Mouse (Mus musculus): ENCODE measurements around the gene Xpr1. TPM values are rescaled to one million over a fixed set of nuclear protein-coding genes. Genes with fewer than 3 reads are reported as not detected.

The Xpr1 gene
- polyA plus RNA-seq, 1 experiment from 2014 or later, result 6.7 TPM

DNA sequence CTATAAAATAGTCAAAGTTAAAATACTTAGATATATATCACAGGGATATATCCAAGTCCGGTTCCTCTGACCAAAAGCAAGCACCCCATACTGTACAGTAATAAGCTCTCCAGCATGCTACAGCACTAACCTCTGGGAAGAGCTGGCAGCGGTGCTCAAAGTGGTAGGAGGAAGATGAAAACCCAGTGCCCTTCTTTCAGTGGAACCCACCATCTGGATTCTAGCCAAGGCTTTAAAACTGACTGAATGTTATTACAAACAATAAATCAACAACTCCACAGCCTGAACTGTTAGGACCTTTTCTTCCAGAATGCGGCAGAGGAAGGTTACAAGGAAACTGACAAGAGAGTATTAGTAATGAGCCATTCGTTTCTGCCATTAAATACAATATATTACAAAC is 1.8 kb downstream of the Xpr1 start:
- Histone ChIP-seq H3K27me3 (replicated peaks; ENCODE audit: control insufficient read depth, insufficient read depth, low read length) (no peaks in the 10 kb centered on the region), H3K4me2 (ENCODE audit: low read depth, low read length) (no peak overlapping the region), H3K9ac (ENCODE audit: low read depth, low read length) (no peak overlapping the region), H3K9me3 (ENCODE audit: control insufficient read depth, low read length) (no peaks in the 10 kb centered on the region), H3K4me3 (ENCODE audit: low read length) (no peak overlapping the region), H3K27ac (ENCODE audit: low read length) (no peak overlapping the region), H3K4me1 (ENCODE audit: control insufficient read depth, insufficient read depth, low read length) (no peaks in the 10 kb centered on the region), H3K36me3 (ENCODE audit: control insufficient read depth, insufficient read depth, low read length) (no peaks in the 10 kb centered on the region)
- WGBS, result 43% methylated on average over 4 of the region's 4 CpGs
- ATAC-seq, result no peak

DNA sequence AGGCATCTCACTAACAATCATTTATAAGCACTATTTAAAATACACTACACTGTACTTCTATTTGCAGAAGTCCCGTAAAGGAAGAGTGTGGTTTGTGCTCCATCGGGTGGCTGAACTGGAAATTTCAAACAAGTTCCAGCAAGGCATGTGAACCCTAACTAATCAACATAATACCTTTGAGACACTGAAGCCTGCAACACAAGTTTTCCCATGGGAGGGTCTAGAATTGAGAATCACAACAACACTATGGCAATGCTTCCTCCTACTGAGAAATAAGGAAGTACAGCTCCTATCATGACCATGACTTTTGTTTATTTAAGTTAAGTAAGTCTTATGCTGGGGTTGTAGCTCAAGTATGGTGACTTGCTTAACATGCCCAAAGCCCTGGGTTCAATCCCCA is 4.5 kb downstream of the Xpr1 start:
- no peak overlapping the region for H3K4me2 ChIP-seq (ENCODE audit: low read depth, low read length)
- ATAC-seq, result no peak
- no peak overlapping the region for H3K27ac ChIP-seq (ENCODE audit: low read length)
- 73% methylated on average over 2 of the region's 2 CpGs for WGBS
- no peaks in the 10 kb centered on the region for H3K9me3 ChIP-seq (ENCODE audit: control insufficient read depth, low read length)
- no peak overlapping the region for H3K9ac ChIP-seq (ENCODE audit: low read depth, low read length)
- no peaks in the 10 kb centered on the region for H3K4me1 ChIP-seq (ENCODE audit: control insufficient read depth, insufficient read depth, low read length)
- no peaks in the 10 kb centered on the region for H3K36me3 ChIP-seq (ENCODE audit: control insufficient read depth, insufficient read depth, low read length)
- no peak overlapping the region for H3K4me3 ChIP-seq (ENCODE audit: low read length)
- no peaks in the 10 kb centered on the region for H3K27me3 ChIP-seq (replicated peaks; ENCODE audit: control insufficient read depth, insufficient read depth, low read length)

DNA sequence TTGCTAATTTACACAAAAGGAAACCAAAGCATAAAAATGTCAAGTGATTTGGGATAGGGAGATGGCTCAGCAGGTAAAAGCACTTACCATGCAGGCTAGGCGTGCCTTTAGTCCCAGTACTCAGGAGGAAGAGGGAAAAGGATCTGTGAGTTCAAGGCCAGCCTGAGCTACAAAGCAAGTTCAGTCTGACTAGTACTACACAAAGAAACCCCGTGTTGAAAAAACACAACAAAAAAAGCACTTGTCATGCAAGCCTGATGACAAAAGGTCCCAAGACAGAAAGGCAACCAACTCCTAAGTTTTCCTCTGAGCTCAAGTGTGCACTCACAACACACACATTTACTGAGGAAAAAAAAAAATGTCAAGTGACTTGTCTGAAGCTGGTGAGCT is 8.6 kb downstream of the Xpr1 start:
- Histone ChIP-seq H3K4me3 (ENCODE audit: low read length) (no peak overlapping the region), H3K4me2 (ENCODE audit: low read depth, low read length) (no peak overlapping the region), H3K27me3 (replicated peaks; ENCODE audit: control insufficient read depth, insufficient read depth, low read length) (no peaks in the 10 kb centered on the region), H3K27ac (ENCODE audit: low read length) (no peak overlapping the region), H3K9me3 (ENCODE audit: control insufficient read depth, low read length) (no peaks in the 10 kb centered on the region), H3K36me3 (ENCODE audit: control insufficient read depth, insufficient read depth, low read length) (no peaks in the 10 kb centered on the region; the same call in 1 of the 2 replicates), H3K9ac (ENCODE audit: low read depth, low read length) (no peak overlapping the region), H3K4me1 (ENCODE audit: control insufficient read depth, insufficient read depth, low read length) (no peaks in the 10 kb centered on the region)
- ATAC-seq, result no peak
- 77% methylated on average over 2 of the region's 2 CpGs for WGBS

DNA sequence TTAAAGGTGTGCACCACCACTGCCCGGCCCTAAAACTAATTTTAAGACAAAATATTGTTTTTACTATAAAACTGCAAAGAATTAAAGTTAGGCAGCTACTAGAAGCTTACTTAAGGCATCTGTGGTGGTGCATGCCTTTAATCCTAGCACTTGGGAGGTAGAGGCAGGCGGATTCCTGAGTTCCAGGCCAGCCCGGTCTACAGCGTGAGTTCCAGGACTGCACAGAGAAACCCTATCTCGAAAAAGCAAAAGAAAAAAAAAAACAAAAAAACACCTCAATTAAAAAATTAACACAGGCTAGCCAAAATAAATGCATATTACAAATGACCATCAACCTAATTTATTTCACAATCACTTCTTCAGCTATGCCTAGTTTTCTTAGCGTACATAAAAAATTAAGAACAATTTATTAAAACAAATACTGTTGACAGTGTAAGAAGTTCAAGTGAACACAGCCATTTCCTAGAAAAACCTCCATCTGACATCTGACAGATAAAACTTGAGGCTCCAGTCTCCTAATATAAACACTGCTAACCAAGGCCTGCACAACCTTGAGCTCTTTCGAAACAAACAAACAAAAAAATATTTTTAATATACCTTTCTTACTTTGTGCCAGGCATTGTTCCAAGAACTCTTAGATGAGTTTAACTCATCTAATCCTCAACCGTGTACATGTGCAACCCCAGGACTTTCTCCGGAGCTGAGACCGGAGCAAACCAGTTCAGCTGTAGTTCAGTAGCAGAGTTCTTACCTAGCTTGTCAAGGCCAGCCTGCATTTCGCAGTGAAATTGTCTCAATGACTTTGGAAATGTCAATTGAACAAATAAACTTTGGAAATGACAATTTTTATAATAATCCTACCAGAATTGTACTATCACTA is 9.3 kb downstream of the Xpr1 start:
- no peak overlapping the region for H3K27ac ChIP-seq (ENCODE audit: low read length)
- 80% methylated on average over 11 of the region's 11 CpGs for WGBS
- no peak for ATAC-seq

DNA sequence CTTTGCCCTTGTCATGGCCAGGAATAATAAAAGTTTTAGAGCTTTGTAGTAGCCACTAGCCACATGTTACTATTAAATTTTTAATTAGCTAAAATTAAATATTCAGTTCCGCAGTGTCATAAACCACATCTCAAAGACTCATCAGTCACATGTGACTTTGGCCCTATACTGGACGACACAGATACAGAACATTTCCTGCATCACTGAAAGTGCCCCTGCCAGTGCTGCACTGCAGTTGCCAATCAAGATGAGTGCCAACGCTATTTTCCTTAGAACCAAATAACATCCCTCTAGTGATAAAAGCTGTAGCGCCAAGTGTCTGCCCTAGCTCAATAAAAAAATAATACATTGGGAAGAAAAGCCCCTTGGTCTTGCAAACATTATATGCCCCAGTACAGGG is 17.2 kb downstream of the Xpr1 start:
- H3K9me3 ChIP-seq (ENCODE audit: control insufficient read depth, low read length), result no peaks in the 10 kb centered on the region
- H3K4me3 ChIP-seq (ENCODE audit: low read length), result no peak overlapping the region
- no peaks in the 10 kb centered on the region for H3K4me1 ChIP-seq (ENCODE audit: control insufficient read depth, insufficient read depth, low read length)
- H3K27me3 ChIP-seq (replicated peaks; ENCODE audit: control insufficient read depth, insufficient read depth, low read length), result no peaks in the 10 kb centered on the region
- whole genome bisulfite sequencing, result 84% methylated on average over 4 of the region's 4 CpGs
- no peak overlapping the region for H3K27ac ChIP-seq (ENCODE audit: low read length)
- H3K36me3 ChIP-seq (ENCODE audit: control insufficient read depth, insufficient read depth, low read length), result no peaks in the 10 kb centered on the region; the same call in 1 of the 2 replicates
- no peak overlapping the region for H3K9ac ChIP-seq (ENCODE audit: low read depth, low read length)
- ATAC-seq, result no peak
- no peak overlapping the region for H3K4me2 ChIP-seq (ENCODE audit: low read depth, low read length)

More for the DNA sequence above, 9.3 kb downstream of the Xpr1 start:
- Histone ChIP-seq H3K9ac (ENCODE audit: low read depth, low read length) (no peak overlapping the region), H3K9me3 (ENCODE audit: control insufficient read depth, low read length) (no peaks in the 10 kb centered on the region), H3K4me2 (ENCODE audit: low read depth, low read length) (no peak overlapping the region), H3K4me1 (ENCODE audit: control insufficient read depth, insufficient read depth, low read length) (no peaks in the 10 kb centered on the region), H3K36me3 (ENCODE audit: control insufficient read depth, insufficient read depth, low read length) (no peaks in the 10 kb centered on the region; the same call in 1 of the 2 replicates), H3K4me3 (ENCODE audit: low read length) (no peak overlapping the region), H3K27me3 (replicated peaks; ENCODE audit: control insufficient read depth, insufficient read depth, low read length) (no peaks in the 10 kb centered on the region)

DNA sequence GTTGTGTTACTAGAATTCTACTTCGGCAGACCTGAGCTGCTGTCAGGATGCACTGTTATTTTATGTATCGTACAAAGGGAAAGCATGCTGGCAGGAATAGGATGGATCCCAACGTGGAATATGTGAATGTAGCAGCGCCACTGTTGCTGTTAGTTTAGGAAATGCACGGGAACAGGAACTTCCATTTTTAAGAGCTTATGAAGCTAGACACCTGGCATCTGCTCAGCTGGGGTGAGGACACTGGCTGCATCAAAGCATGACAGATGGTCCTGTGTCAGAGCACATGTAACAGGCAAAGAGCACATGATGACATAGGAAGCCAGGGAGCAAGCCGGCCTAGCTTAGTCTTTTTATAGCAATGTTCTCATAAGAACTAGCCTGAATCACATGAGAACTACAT is 22.4 kb downstream of the Xpr1 start:
- H3K27me3 ChIP-seq (replicated peaks; ENCODE audit: control insufficient read depth, insufficient read depth, low read length), result no peaks in the 10 kb centered on the region
- no peaks in the 10 kb centered on the region for H3K36me3 ChIP-seq (ENCODE audit: control insufficient read depth, insufficient read depth, low read length)
- no peak overlapping the region for H3K4me2 ChIP-seq (ENCODE audit: low read depth, low read length)
- no peak overlapping the region for H3K27ac ChIP-seq (ENCODE audit: low read length)
- no peak overlapping the region for H3K4me3 ChIP-seq (ENCODE audit: low read length)
- no peak for ATAC-seq
- no peaks in the 10 kb centered on the region for H3K9me3 ChIP-seq (ENCODE audit: control insufficient read depth, low read length)
- no peak overlapping the region for H3K9ac ChIP-seq (ENCODE audit: low read depth, low read length)
- no peaks in the 10 kb centered on the region for H3K4me1 ChIP-seq (ENCODE audit: control insufficient read depth, insufficient read depth, low read length)
- 70% methylated on average over 6 of the region's 6 CpGs for whole genome bisulfite sequencing

DNA sequence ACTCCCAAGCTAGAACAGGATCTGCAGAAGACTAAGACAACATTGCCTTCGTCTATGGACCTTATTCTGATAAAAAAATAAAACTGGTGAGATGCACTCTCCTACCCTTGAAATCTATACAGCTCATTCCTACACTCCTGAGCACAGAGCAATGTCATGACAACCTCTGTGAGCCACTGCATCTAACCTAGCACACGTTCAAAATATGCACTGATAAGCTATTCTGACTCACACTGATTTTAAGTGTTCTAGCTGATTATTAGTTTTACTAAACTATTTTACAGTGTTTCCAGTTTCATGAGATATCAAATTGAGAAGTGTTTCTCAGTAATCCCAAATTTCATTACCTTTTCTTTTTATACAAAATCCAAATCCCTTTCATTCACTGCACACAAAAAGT is 23.2 kb downstream of the Xpr1 start:
- Histone ChIP-seq H3K9me3 (ENCODE audit: control insufficient read depth, low read length) (no peaks in the 10 kb centered on the region), H3K4me1 (ENCODE audit: control insufficient read depth, insufficient read depth, low read length) (no peaks in the 10 kb centered on the region), H3K9ac (ENCODE audit: low read depth, low read length) (no peak overlapping the region), H3K4me3 (ENCODE audit: low read length) (no peak overlapping the region), H3K4me2 (ENCODE audit: low read depth, low read length) (no peak overlapping the region), H3K27me3 (replicated peaks; ENCODE audit: control insufficient read depth, insufficient read depth, low read length) (no peaks in the 10 kb centered on the region), H3K36me3 (ENCODE audit: control insufficient read depth, insufficient read depth, low read length) (no peaks in the 10 kb centered on the region), H3K27ac (ENCODE audit: low read length) (no peak overlapping the region)
- 52% methylated on average over 2 of the region's 2 CpGs for WGBS
- ATAC-seq, result no peak

DNA sequence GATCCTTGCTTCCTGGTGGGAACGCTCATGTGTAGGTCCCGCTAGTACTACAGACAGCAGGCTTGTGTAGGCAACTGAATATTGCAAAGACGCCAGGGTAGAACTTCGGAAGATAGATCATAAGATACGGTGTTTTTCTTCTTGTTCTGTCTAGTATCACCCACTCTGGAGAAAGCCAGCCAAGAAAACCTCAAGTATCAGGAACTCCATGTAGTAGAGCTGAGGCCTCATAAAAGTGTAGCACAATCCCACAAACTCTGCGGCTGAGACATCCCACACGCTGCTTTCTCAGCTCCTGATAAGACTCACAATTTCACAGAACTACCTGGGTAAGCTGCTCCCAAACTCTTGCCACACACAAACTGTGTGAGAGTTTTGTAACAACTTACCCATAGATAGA is 24.4 kb downstream of the Xpr1 start:
- Histone ChIP-seq H3K4me3 (ENCODE audit: low read length) (no peak overlapping the region), H3K27me3 (replicated peaks; ENCODE audit: control insufficient read depth, insufficient read depth, low read length) (no peaks in the 10 kb centered on the region), H3K9ac (ENCODE audit: low read depth, low read length) (no peak overlapping the region), H3K36me3 (ENCODE audit: control insufficient read depth, insufficient read depth, low read length) (no peaks in the 10 kb centered on the region), H3K4me1 (ENCODE audit: control insufficient read depth, insufficient read depth, low read length) (no peaks in the 10 kb centered on the region), H3K27ac (ENCODE audit: low read length) (no peak overlapping the region), H3K9me3 (ENCODE audit: control insufficient read depth, low read length) (no peaks in the 10 kb centered on the region), H3K4me2 (ENCODE audit: low read depth, low read length) (no peak overlapping the region)
- ATAC-seq, result no peak
- 82% methylated on average over 7 of the region's 7 CpGs for WGBS

DNA sequence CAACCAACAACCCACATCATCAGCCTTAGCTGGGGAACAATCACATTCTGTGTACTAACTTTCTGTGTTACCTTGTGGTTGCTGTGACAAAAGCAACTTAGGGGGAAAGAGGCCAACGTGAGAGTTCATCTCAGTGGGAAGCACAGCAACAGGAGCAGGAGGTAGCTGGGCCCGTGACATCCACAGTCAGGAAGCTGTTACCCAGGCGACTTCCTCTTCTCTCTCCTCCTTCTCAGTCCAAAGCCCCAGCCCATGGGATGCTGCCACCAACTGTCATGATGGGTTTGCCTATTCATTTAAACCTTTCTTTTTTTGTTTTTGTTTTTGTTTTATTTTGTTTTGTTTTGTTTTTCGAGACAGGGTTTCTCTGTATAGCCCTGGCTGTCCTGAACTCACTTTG is 25.7 kb downstream of the Xpr1 start:
- Histone ChIP-seq H3K27me3 (replicated peaks; ENCODE audit: control insufficient read depth, insufficient read depth, low read length) (no peaks in the 10 kb centered on the region), H3K27ac (ENCODE audit: low read length) (no peak overlapping the region), H3K9me3 (ENCODE audit: control insufficient read depth, low read length) (no peaks in the 10 kb centered on the region), H3K36me3 (ENCODE audit: control insufficient read depth, insufficient read depth, low read length) (no peaks in the 10 kb centered on the region), H3K9ac (ENCODE audit: low read depth, low read length) (no peak overlapping the region), H3K4me2 (ENCODE audit: low read depth, low read length) (no peak overlapping the region), H3K4me1 (ENCODE audit: control insufficient read depth, insufficient read depth, low read length) (no peaks in the 10 kb centered on the region), H3K4me3 (ENCODE audit: low read length) (no peak overlapping the region)
- 64% methylated on average over 4 of the region's 4 CpGs for WGBS
- ATAC-seq, result no peak

DNA sequence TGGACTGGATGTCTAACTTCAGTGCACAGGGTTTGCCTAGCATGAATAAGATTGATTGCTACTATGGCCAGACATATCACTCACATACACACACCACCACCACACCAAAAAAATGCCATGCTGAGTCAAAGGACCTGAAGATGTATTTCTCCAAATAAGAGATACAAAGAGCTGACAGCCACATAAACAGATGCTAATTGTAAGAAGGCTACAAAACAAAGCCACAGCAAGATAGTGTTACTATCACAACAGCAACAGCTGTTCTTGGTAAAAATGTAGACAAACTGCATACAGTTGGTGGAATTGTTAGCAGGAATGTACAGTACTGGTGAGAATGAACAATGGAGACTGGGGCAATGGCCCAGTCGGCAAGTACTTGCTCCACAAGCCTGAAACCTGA is 28.8 kb downstream of the Xpr1 start:
- Histone ChIP-seq H3K27me3 (replicated peaks; ENCODE audit: control insufficient read depth, insufficient read depth, low read length) (no peaks in the 10 kb centered on the region), H3K36me3 (ENCODE audit: control insufficient read depth, insufficient read depth, low read length) (no peaks in the 10 kb centered on the region), H3K4me2 (ENCODE audit: low read depth, low read length) (no peak overlapping the region)

More for the DNA sequence above, 28.8 kb downstream of the Xpr1 start:
- H3K9me3 ChIP-seq (ENCODE audit: control insufficient read depth, low read length), result no peaks in the 10 kb centered on the region
- H3K4me3 ChIP-seq (ENCODE audit: low read length), result no peak overlapping the region
- ATAC-seq, result no peak
- no peak overlapping the region for H3K9ac ChIP-seq (ENCODE audit: low read depth, low read length)
- WGBS, result 45% methylated on average over 1 of the region's 1 CpGs
- H3K27ac ChIP-seq (ENCODE audit: low read length), result no peak overlapping the region
- no peaks in the 10 kb centered on the region for H3K4me1 ChIP-seq (ENCODE audit: control insufficient read depth, insufficient read depth, low read length)
